Mouse (Mus musculus) activated CD4-positive, CD25-positive, alpha-beta regulatory T cell, adult 9 weeks (primary cell): ENCODE measurements around the gene Olfr1367. TPM values are rescaled to one million over a fixed set of nuclear protein-coding genes. Genes with fewer than 3 reads are reported as not detected.

ENCODE experiments used
- polyA plus RNA-seq: library from polyadenylated mRNA; unstranded; fragments of 100-300 nt; shearing (Covaris generic); gene quantifications from one replicate; pipeline ENCODE4 v1.2.1, GENCODE M21; 2017

Olfr1367 gene
- polyA plus RNA-seq = not detected

GRCm38 (mm10) chr13:21346610-21347009 lies at the start of gene Olfr1367:
TSS of gene Olfr1367 (plus strand) at chr13:21346910.

GRCm38 (mm10) chr13:21311926-21312325 lies 34.8 kb upstream of the Olfr1367 start, which contains the start of gene Gpx6:
TSS of gene Gpx6 (plus strand) at chr13:21312125.

DNA sequence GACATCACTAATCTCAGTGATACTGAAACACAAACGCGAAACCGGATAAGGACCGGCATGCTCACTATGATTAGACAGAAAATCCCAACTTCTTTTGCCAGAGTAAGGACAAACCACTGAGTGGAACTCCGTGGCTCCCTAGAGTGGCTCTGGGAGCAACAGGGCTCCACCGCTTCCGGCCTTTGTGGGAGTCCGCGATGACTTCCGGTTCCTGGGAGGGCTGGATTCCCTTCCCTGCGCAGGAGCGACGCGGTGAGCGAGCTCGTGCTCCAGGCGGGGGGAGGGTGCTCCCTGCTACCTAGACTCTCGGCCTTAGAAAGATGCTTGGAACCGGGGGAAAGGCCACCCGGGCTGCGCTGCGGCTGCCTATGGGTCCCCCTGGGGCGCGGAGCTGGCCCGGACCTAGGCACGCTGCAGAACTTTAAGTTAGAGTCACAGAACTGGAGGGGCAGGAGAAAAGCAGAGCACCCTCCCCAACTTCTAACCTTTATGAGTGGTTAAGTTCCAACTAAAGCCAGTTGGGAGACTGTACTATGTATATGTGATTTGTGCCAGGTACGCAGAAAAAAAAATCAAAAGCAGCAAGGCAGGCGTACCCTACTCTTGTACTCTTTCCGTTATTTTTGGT lies 16.0 kb downstream of the Olfr1367 start, which contains the start of gene Zscan12:
Zscan12 (plus strand) TSS at position 200 of the 628 bp plus-strand sequence.

Other genes starting within 250 kb of the Olfr1367 start
- not detected for gene Olfr1369-ps1, start 235.4 kb upstream of the Olfr1367 start, polyA plus RNA-seq
- gene Olfr263, start 217.3 kb upstream of the Olfr1367 start, polyA plus RNA-seq = not detected
- not detected for gene Olfr1368, start 201.0 kb upstream of the Olfr1367 start, polyA plus RNA-seq
- 23.4 TPM for gene Trim27, start 167.5 kb upstream of the Olfr1367 start, polyA plus RNA-seq
- gene Gpx5, start 54.2 kb upstream of the Olfr1367 start, polyA plus RNA-seq = not detected
- not detected for gene Gpx6, start 34.8 kb upstream of the Olfr1367 start, polyA plus RNA-seq
- 12.6 TPM for gene Zscan12, start 15.9 kb downstream of the Olfr1367 start, polyA plus RNA-seq
- gene Zkscan3, start 55.8 kb downstream of the Olfr1367 start, polyA plus RNA-seq = 77.3 TPM
- gene Pgbd1, start 94.1 kb downstream of the Olfr1367 start, polyA plus RNA-seq = 0.72 TPM
- gene Zscan26, start 106.8 kb downstream of the Olfr1367 start, polyA plus RNA-seq = 10.4 TPM
- gene Nkapl, start 121.6 kb downstream of the Olfr1367 start, polyA plus RNA-seq = not detected
- not detected for gene Zkscan4, start 132.0 kb downstream of the Olfr1367 start, polyA plus RNA-seq
- gene Gm10065, start 132.5 kb downstream of the Olfr1367 start, polyA plus RNA-seq = not detected
- not detected for gene AK157302, start 148.3 kb downstream of the Olfr1367 start, polyA plus RNA-seq
- gene Gm11273, start 154.5 kb downstream of the Olfr1367 start, polyA plus RNA-seq = 14.1 TPM
- gene Zkscan8, start 184.2 kb downstream of the Olfr1367 start, polyA plus RNA-seq = 9.4 TPM
- gene Olfr1366, start 195.9 kb downstream of the Olfr1367 start, polyA plus RNA-seq = not detected
- not detected for gene Olfr1535, start 213.0 kb downstream of the Olfr1367 start, polyA plus RNA-seq
- gene Olfr1364, start 234.8 kb downstream of the Olfr1367 start, polyA plus RNA-seq = not detected